ENCODE assay signal across 8 mouse cellular contexts in the genomic region with DNA sequence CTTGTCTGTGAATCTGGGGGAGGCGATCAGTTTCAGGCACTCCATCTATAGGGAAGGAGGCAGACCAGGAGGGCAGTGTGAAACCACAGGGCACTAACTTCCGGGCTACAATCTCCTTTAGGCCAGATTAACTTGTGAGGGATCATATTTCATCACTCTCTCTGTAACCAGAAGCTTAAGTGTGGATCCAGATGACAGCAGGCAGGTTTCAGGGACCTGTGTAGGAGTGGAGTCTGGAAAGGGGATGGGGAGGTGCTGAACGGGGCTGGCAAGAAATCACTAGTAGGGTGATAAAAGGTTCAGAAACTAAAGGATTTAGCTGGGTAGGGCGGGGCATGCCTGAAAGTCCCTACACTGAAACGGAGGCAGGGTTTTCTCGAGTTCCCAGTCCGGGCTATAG. TPM values are rescaled to one million over a fixed set of nuclear protein-coding genes. Genes with fewer than 3 reads are reported as not detected.
DNase-seq lines count a peak whose midpoint lies in the region; ATAC-seq and TF ChIP-seq lines count a peak whose summit lies in the region.

No protein-coding gene starts in this region.

- peak overlapping the region; percentile 4; the same call in 1 of the 2 replicates for H3K9ac ChIP-seq in ES-E14 (ENCODE audit: insufficient read depth, low read depth, low read length, poor library complexity, severe bottlenecking)
- H3K9ac ChIP-seq in hindbrain, embryonic 12.5 days = peak overlapping the region; percentile 27; the same call in 1 of the 2 replicates
- peak overlapping the region; percentile 76 for H3K9ac ChIP-seq in midbrain, embryonic 13.5 days (replicated peaks)

- H3K9me3 ChIP-seq in heart, embryonic 10.5 days = no peaks in the 10 kb centered on the region
- no peaks in the 10 kb centered on the region for H3K9me3 ChIP-seq in ES-E14 (ENCODE audit: control insufficient read depth, insufficient read depth, low read depth, low read length)
- no peaks in the 10 kb centered on the region for H3K9me3 ChIP-seq in hindbrain, embryonic 12.5 days (replicated peaks)
- H3K9me3 ChIP-seq in midbrain, embryonic 13.5 days = no peaks in the 10 kb centered on the region

- peak overlapping the region; percentile 94 for H3K4me2 ChIP-seq in hindbrain, embryonic 12.5 days (replicated peaks)
- peak overlapping the region; percentile 96 for H3K4me2 ChIP-seq in midbrain, embryonic 13.5 days (replicated peaks)

- in situ Hi-C loops in ES-E14 (cut with MboI; ENCODE audit: low sequenced_read_pairs in 2 of 2, unreplicated experiment in 2 of 2) = no loop called here

- peak overlapping the region; percentile 69 for H3K4me3 ChIP-seq in heart, embryonic 10.5 days
- H3K4me3 ChIP-seq in ES-E14 (ENCODE audit: insufficient read depth in 1 of 2, low read depth in 1 of 2, low read length in 2 of 2, poor library complexity in 1 of 2, severe bottlenecking in 1 of 2) = peak overlapping the region in 1 of 2 experiments; percentile 68; a peak in 2 of 4 replicates
- peak overlapping the region; percentile 42; the same call in 1 of the 2 replicates for H3K4me3 ChIP-seq in hindbrain, embryonic 12.5 days
- H3K4me3 ChIP-seq in midbrain, embryonic 13.5 days (replicated peaks) = peak overlapping the region; percentile 46

- ATAC-seq in hindbrain, embryonic 12.5 days (ENCODE audit: low FRiP score) = no peak
- no peak for ATAC-seq in midbrain, embryonic 13.5 days
- no peak for ATAC-seq in inflammation-experienced regulatory T-cells, adult 6 months

- DNase-seq in heart, embryonic 10.5 days (ENCODE audit: low spot score) = no peak
- no peak for DNase-seq in heart, adult 8-10 months (ENCODE audit: low spot score)
- DNase-seq in ES-E14 (ENCODE audit: low read depth, low spot score) = no peak
- DNase-seq in retina, embryonic 14.5 days (ENCODE audit: low spot score) = no peak
- DNase-seq in layer of hippocampus, postnatal 25 days (ENCODE audit: extremely low spot score in 1 of 2, low spot score in 1 of 2) = no peak

- H3K4me1 ChIP-seq in heart, embryonic 10.5 days = peaks cover 34% of the 10 kb centered on the region
- peaks cover 0 to 27% of the 10 kb centered on the region in 2 experiments; a peak in 1 of 4 replicates for H3K4me1 ChIP-seq in ES-E14 (ENCODE audit: control insufficient read depth in 2 of 2, insufficient read depth in 2 of 2, low read length in 2 of 2, poor library complexity in 1 of 2)
- H3K4me1 ChIP-seq in hindbrain, embryonic 12.5 days = peaks cover 40% of the 10 kb centered on the region
- H3K4me1 ChIP-seq in midbrain, embryonic 13.5 days (replicated peaks) = peaks cover 50% of the 10 kb centered on the region

- WGBS in heart, embryonic 10.5 days = 3% methylated on average over 7 of the region's 7 CpGs
- WGBS in hindbrain, embryonic 12.5 days = 7% methylated on average over 7 of the region's 7 CpGs
- 3% methylated on average over 7 of the region's 7 CpGs for WGBS in midbrain, embryonic 13.5 days

- H3K27ac ChIP-seq in heart, embryonic 10.5 days = peak overlapping the region; percentile 86
- H3K27ac ChIP-seq in ES-E14 (ENCODE audit: insufficient read depth, low read depth, low read length, poor library complexity, severe bottlenecking) = no peak overlapping the region
- H3K27ac ChIP-seq in hindbrain, embryonic 12.5 days = no peak overlapping the region
- no peak overlapping the region for H3K27ac ChIP-seq in midbrain, embryonic 13.5 days

- H3K27me3 ChIP-seq in heart, embryonic 10.5 days (ENCODE audit: insufficient read depth, poor library complexity, severe bottlenecking) = peaks cover 57% of the 10 kb centered on the region
- peaks cover 10% of the 10 kb centered on the region for H3K27me3 ChIP-seq in hindbrain, embryonic 12.5 days
- peaks cover 17% of the 10 kb centered on the region for H3K27me3 ChIP-seq in midbrain, embryonic 13.5 days

- peaks cover 13% of the 10 kb centered on the region; the same call in 1 of the 2 replicates for H3K36me3 ChIP-seq in heart, embryonic 10.5 days
- H3K36me3 ChIP-seq in ES-E14 (ENCODE audit: control insufficient read depth, insufficient read depth, low read length, poor library complexity, severe bottlenecking) = peaks cover 6% of the 10 kb centered on the region; the same call in 1 of the 2 replicates
- H3K36me3 ChIP-seq in hindbrain, embryonic 12.5 days = no peaks in the 10 kb centered on the region
- peaks cover 3% of the 10 kb centered on the region; the same call in 1 of the 2 replicates for H3K36me3 ChIP-seq in midbrain, embryonic 13.5 days

TF ChIP-seq in ES-E14, 5 proteins besides CTCF, POLR2A, EP300 and RAD21:
- TF ChIP-seq CHD2 (IDR thresholded peaks at IDR 0.05; ENCODE audit: low read depth, low read length) = no peak
- no peak for TF ChIP-seq MAFK (IDR thresholded peaks at IDR 0.05; ENCODE audit: insufficient read depth, low read depth, low read length)
- no peak for TF ChIP-seq HCFC1 (IDR thresholded peaks at IDR 0.05; ENCODE audit: borderline replicate concordance, insufficient read depth, low read length)
- TF ChIP-seq ZNF384 (IDR thresholded peaks at IDR 0.05; ENCODE audit: low read depth, low read length) = no peak
- TF ChIP-seq ZC3H11A (IDR thresholded peaks at IDR 0.05; ENCODE audit: borderline replicate concordance, low read depth, low read length) = no peak

RNA-seq across cellular contexts. Expression of a gene that starts 1.0 kb away (rescaled TPM):
- 15.6 and 18.9 TPM in 2 replicates for polyA plus RNA-seq in heart, embryonic 10.5 days (2016; fragmentation: Nextera tagmentation; extraction: Ambion mirVana)
- 1 to 10 TPM; 2.7 to 4.5 (median 4.1) TPM for total RNA-seq in heart, adult 8-10 months (2022)
- 5.9 and 14.1 TPM in 2 replicates for total RNA-seq in ES-E14 (2012; rRNA removed)
- 9.4 and 10.1 TPM in 2 replicates for polyA plus RNA-seq in hindbrain, embryonic 12.5 days (2016; fragmentation: Nextera tagmentation; extraction: Ambion mirVana)
- polyA plus RNA-seq in midbrain, embryonic 13.5 days (2015; fragmentation: Nextera tagmentation; extraction: Ambion mirVana) = 7.9 and 8.2 TPM in 2 replicates
- 100 to 1,000 TPM; 103 to 111 (median 110) TPM for polyA plus RNA-seq in inflammation-experienced regulatory T-cells, adult 6 months (2017; shearing (Covaris generic))
- total RNA-seq in layer of hippocampus, postnatal 25 days (2021) = 10 to 100 TPM; 15.7 to 19.4 TPM

RNA-seq across cellular contexts. Expression of a gene that starts 10.8 kb away (rescaled TPM):
- polyA plus RNA-seq in heart, embryonic 10.5 days (2016; fragmentation: Nextera tagmentation; extraction: Ambion mirVana) = 16.1 and 16.4 TPM in 2 replicates
- 10 to 100 TPM; 11.5 to 17.0 (median 14.0) TPM for total RNA-seq in heart, adult 8-10 months (2022)
- total RNA-seq in ES-E14 (2012; rRNA removed) = 7.9 and 11.9 TPM in 2 replicates
- 27.3 and 27.7 TPM in 2 replicates for polyA plus RNA-seq in hindbrain, embryonic 12.5 days (2016; fragmentation: Nextera tagmentation; extraction: Ambion mirVana)
- 32.1 and 35.0 TPM in 2 replicates for polyA plus RNA-seq in midbrain, embryonic 13.5 days (2015; fragmentation: Nextera tagmentation; extraction: Ambion mirVana)
- 10 to 100 TPM in 1 of 3 experiments, 1 to 10 TPM in 2; 7.8 to 12.1 (median 9.3) TPM for polyA plus RNA-seq in inflammation-experienced regulatory T-cells, adult 6 months (2017; shearing (Covaris generic))
- total RNA-seq in layer of hippocampus, postnatal 25 days (2021) = 10 to 100 TPM; 21.9 to 22.9 TPM

RNA-seq across cellular contexts. Expression of a gene that starts 11.3 kb away (rescaled TPM):
- 0.06 and 0.18 TPM in 2 replicates for polyA plus RNA-seq in heart, embryonic 10.5 days (2016; fragmentation: Nextera tagmentation; extraction: Ambion mirVana)
- total RNA-seq in heart, adult 8-10 months (2022) = under 1 TPM in 3 of 4 experiments, not detected in 1; 0.09 to 0.17 (median 0.09) TPM
- total RNA-seq in ES-E14 (2012; rRNA removed) = 1.7 and 3.8 TPM in 2 replicates
- polyA plus RNA-seq in hindbrain, embryonic 12.5 days (2016; fragmentation: Nextera tagmentation; extraction: Ambion mirVana) = 10.5 and 11.5 TPM in 2 replicates
- 18.2 and 19.9 TPM in 2 replicates for polyA plus RNA-seq in midbrain, embryonic 13.5 days (2015; fragmentation: Nextera tagmentation; extraction: Ambion mirVana)
- polyA plus RNA-seq in inflammation-experienced regulatory T-cells, adult 6 months (2017; shearing (Covaris generic)) = not detected
- 100 to 1,000 TPM; 422 to 463 TPM for total RNA-seq in layer of hippocampus, postnatal 25 days (2021)

RNA-seq across cellular contexts. Expression of a gene that starts 13.3 kb away (rescaled TPM):
- polyA plus RNA-seq in heart, embryonic 10.5 days (2016; fragmentation: Nextera tagmentation; extraction: Ambion mirVana) = 3.8 and 4.2 TPM in 2 replicates
- 1 to 10 TPM; 4.8 to 5.6 (median 4.9) TPM for total RNA-seq in heart, adult 8-10 months (2022)
- total RNA-seq in ES-E14 (2012; rRNA removed) = 9.4 and 12.4 TPM in 2 replicates
- 30.9 and 33.1 TPM in 2 replicates for polyA plus RNA-seq in hindbrain, embryonic 12.5 days (2016; fragmentation: Nextera tagmentation; extraction: Ambion mirVana)
- polyA plus RNA-seq in midbrain, embryonic 13.5 days (2015; fragmentation: Nextera tagmentation; extraction: Ambion mirVana) = 35.5 and 39.9 TPM in 2 replicates
- 1 to 10 TPM; 4.1 to 4.9 (median 4.2) TPM for polyA plus RNA-seq in inflammation-experienced regulatory T-cells, adult 6 months (2017; shearing (Covaris generic))
- total RNA-seq in layer of hippocampus, postnatal 25 days (2021) = 10 to 100 TPM; 37.8 to 63.0 TPM

Comparison
In these comparisons a context has a peak if more than half of its experiments do, and no peak if none do; other contexts are left out.
1. H3K9ac ChIP-seq: peak in every context shown above with its lines; median percentile 76 in midbrain, embryonic 13.5 days; 27 in hindbrain, embryonic 12.5 days; 4 in ES-E14.